Mouse (Mus musculus) thymus, postnatal 0 days (tissue): Measurements from ENCODE around the gene Rhoa. TPM values are rescaled to one million over a fixed set of nuclear protein-coding genes. Genes with fewer than 3 reads are reported as not detected.

ENCODE experiments used
- polyA plus RNA-seq: library from polyadenylated mRNA; unstranded; fragments of >200 nt; fragmentation: Nextera tagmentation; extraction: Ambion mirVana; gene quantifications from 2 replicates; pipeline ENCODE4 v1.2.1, GENCODE M21; 2015

The Rhoa gene
- polyA plus RNA-seq, 1 experiment from 2014 or later, result 543 TPM

Other genes with a start within 250 kb of the Rhoa start
- 1.5 and 3.1 TPM in 2 replicates for gene Mst1, start 225.7 kb upstream of the Rhoa start, polyA plus RNA-seq
- gene Rnf123, start 222.8 kb upstream of the Rhoa start, polyA plus RNA-seq, result 27.9 and 37.9 TPM in 2 replicates
- gene Apeh, start 211.5 kb upstream of the Rhoa start, polyA plus RNA-seq, result 48.0 and 51.4 TPM in 2 replicates
- 1.9 and 2.0 TPM in 2 replicates for gene Bsn, start 115.7 kb upstream of the Rhoa start, polyA plus RNA-seq
- 14.0 and 15.6 TPM in 2 replicates for gene Dag1, start 42.2 kb upstream of the Rhoa start, polyA plus RNA-seq
- 8.2 and 12.4 TPM in 2 replicates for gene Nicn1, start 15.7 kb upstream of the Rhoa start, polyA plus RNA-seq
- 1.1 and 1.8 TPM in 2 replicates for gene Amt, start 9.3 kb upstream of the Rhoa start, polyA plus RNA-seq
- 41.6 and 45.7 TPM in 2 replicates for gene Tcta, start within 50 bp of the Rhoa start, polyA plus RNA-seq
- gene Gpx1, start 32.8 kb downstream of the Rhoa start, polyA plus RNA-seq, result 862 and 915 TPM in 2 replicates
- gene Usp4, start 41.7 kb downstream of the Rhoa start, polyA plus RNA-seq, result 83.7 and 93.1 TPM in 2 replicates
- 0.57 and 0.99 TPM in 2 replicates for gene 1700102P08Rik, start 86.7 kb downstream of the Rhoa start, polyA plus RNA-seq
- 0.15 and 0.20 TPM in 2 replicates for gene Ccdc36, start 122.4 kb downstream of the Rhoa start, polyA plus RNA-seq
- not detected in 2 replicates for gene BC048562, start 130.4 kb downstream of the Rhoa start, polyA plus RNA-seq
- 51.0 and 54.2 TPM in 2 replicates for gene Ccdc71, start 154.4 kb downstream of the Rhoa start, polyA plus RNA-seq
- gene Klhdc8b, start 155.5 kb downstream of the Rhoa start, polyA plus RNA-seq, result 9.5 and 11.2 TPM in 2 replicates
- gene Lamb2, start 173.6 kb downstream of the Rhoa start, polyA plus RNA-seq, result 3.9 and 4.4 TPM in 2 replicates
- 52.3 and 57.7 TPM in 2 replicates for gene Usp19, start 184.5 kb downstream of the Rhoa start, polyA plus RNA-seq
- 113 and 119 TPM in 2 replicates for gene Qars, start 201.6 kb downstream of the Rhoa start, polyA plus RNA-seq
- 84.5 and 96.7 TPM in 2 replicates for gene Qrich1, start 210.7 kb downstream of the Rhoa start, polyA plus RNA-seq